Mouse (Mus musculus) limb, embryonic 12.5 days (tissue): Measurements from ENCODE around the gene Stc2. TPM values are rescaled to one million over a fixed set of nuclear protein-coding genes. Genes with fewer than 3 reads are reported as not detected.

Source experiments
- ATAC-seq: fragments of 200-750 bp; cut with Nextera tagmentation; 2 replicates; pipeline ENCODE4 v1.8.0; 2017; ENCODE audit warnings: low read depth, moderate TSS enrichment; ENCODE audit not compliant: insufficient number of reproducible peaks, insufficient read depth, low FRiP score, low TSS enrichment
- H3K27ac ChIP-seq: fragments of 300-500 bp; sonication (generic); 2 replicates; pipeline ENCODE4 v1.5.1; 2016; ENCODE audit warnings: mild to moderate bottlenecking, moderate library complexity
- H3K27me3 ChIP-seq: fragments of 300-500 bp; sonication (generic); 2 replicates; pipeline ENCODE4 v1.6.1; 2016; ENCODE audit warnings: mild to moderate bottlenecking, moderate library complexity
- H3K36me3 ChIP-seq: fragments of 300-500 bp; sonication (generic); 2 replicates; pipeline ENCODE4 v1.6.1; 2016; ENCODE audit warnings: mild to moderate bottlenecking, moderate library complexity
- H3K4me1 ChIP-seq: fragments of 300-500 bp; sonication (generic); replicated peaks from 2 replicates; pipeline ENCODE4 v1.6.1; 2016
- H3K4me2 ChIP-seq: fragments of 300-500 bp; sonication (generic); 2 replicates; pipeline ENCODE4 v1.6.1; 2016; ENCODE audit warnings: mild to moderate bottlenecking, moderate library complexity
- H3K4me3 ChIP-seq: fragments of 300-500 bp; sonication (generic); replicated peaks from 2 replicates; pipeline ENCODE4 v1.5.1; 2016; ENCODE audit warnings: mild to moderate bottlenecking
- H3K9ac ChIP-seq: fragments of 300-500 bp; sonication (generic); replicated peaks from 2 replicates; pipeline ENCODE4 v1.6.1; 2016; ENCODE audit warnings: mild to moderate bottlenecking, moderate library complexity
- H3K9me3 ChIP-seq: fragments of 300-500 bp; sonication (generic); 2 replicates; pipeline ENCODE4 v1.6.1; 2016; ENCODE audit warnings: mild to moderate bottlenecking, moderate library complexity
- WGBS: fragments of 180-500 bp; shearing (Covaris S2); methylation state at CpG from one replicate; pipeline ENCODE4 v1.1.7; 2016; 5-methylcytosine and 5-hydroxymethylcytosine counted together
- polyA plus RNA-seq: library from polyadenylated mRNA; unstranded; fragments of >200 nt; fragmentation: Nextera tagmentation; extraction: Ambion mirVana; gene quantifications from 2 replicates; pipeline ENCODE4 v1.2.1, GENCODE M21; 2016

Gene Stc2
- 1.3 and 1.8 TPM in 2 replicates for polyA plus RNA-seq

DNA sequence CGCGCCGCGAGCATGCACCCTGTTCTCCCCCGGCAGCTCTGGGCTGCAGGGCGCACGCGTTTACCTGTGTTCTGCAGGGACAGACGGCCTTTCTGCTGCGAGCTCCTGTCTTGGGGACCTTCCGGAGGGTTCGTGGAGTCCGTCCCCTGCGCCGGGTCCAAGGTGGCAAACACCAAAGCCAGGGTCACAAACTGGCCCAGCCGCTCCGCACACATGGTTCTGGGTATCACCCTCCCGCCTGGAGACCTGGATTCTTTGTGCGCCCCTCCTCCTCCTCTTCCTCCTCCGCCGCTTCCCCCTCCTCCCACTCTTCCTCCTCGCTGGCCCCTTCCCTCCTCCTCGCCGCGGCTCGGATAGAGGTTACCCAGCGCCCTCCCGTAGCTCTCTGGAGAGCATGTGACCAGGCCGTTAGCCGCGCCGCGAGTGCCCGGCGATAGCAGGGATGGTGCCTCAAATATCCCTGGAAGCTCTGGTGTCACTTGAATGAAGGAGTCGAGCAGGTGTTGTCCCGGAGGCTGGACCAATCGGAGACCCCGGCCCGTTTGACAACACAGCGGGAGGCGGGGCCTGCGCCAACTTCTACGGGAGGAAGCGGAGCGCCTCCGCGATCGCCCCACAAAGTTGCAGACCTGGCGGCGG lies at the start of gene Stc2:
TSS of gene Stc2 (minus strand) at position 427 of the 639 bp plus-strand sequence.
- Histone ChIP-seq H3K9me3 (no peaks in the 10 kb centered on the region), H3K4me3 (peak within 1 kb of the TSS; percentile 55), H3K27me3 (peaks cover 80% of the 10 kb centered on the region), H3K27ac (no peak within 1 kb of the TSS), H3K36me3 (no peaks in the 10 kb centered on the region), H3K4me2 (peak within 1 kb of the TSS; percentile 98), H3K4me1 (peaks cover 27% of the 10 kb centered on the region), H3K9ac (peak within 1 kb of the TSS; percentile 53)
- peak; percentile 75 for ATAC-seq
- under 1% methylated on average over 51 of the region's 51 CpGs for WGBS

GRCm38 (mm10) chr11:31417071-31417470 lies 47.2 kb upstream of the Stc2 start:
- no peaks in the 10 kb centered on the region for H3K9me3 ChIP-seq
- H3K27me3 ChIP-seq = no peaks in the 10 kb centered on the region
- H3K9ac ChIP-seq = no peak overlapping the region
- H3K4me2 ChIP-seq = no peak overlapping the region
- no peak overlapping the region for H3K4me3 ChIP-seq
- no peak for ATAC-seq
- no peaks in the 10 kb centered on the region for H3K36me3 ChIP-seq
- WGBS = 84% methylated on average over 5 of the region's 5 CpGs
- no peaks in the 10 kb centered on the region for H3K4me1 ChIP-seq
- H3K27ac ChIP-seq = no peak overlapping the region

- Histone ChIP-seq H3K4me3 (no peak overlapping the region), H3K27me3 (no peaks in the 10 kb centered on the region), H3K9ac (no peak overlapping the region), H3K4me1 (no peaks in the 10 kb centered on the region), H3K27ac (no peak overlapping the region), H3K36me3 (no peaks in the 10 kb centered on the region), H3K9me3 (no peaks in the 10 kb centered on the region), H3K4me2 (no peak overlapping the region)
- ATAC-seq = no peak
- 67% methylated on average over 3 of the region's 3 CpGs for WGBS
Measured at GRCm38 (mm10) chr11:31412376-31412775, 42.5 kb upstream of the Stc2 start.

GRCm38 (mm10) chr11:31406736-31407135 lies 36.9 kb upstream of the Stc2 start:
- H3K4me2 ChIP-seq = no peak overlapping the region
- no peak overlapping the region for H3K9ac ChIP-seq
- no peak overlapping the region for H3K4me3 ChIP-seq
- H3K36me3 ChIP-seq = no peaks in the 10 kb centered on the region
- 0 out of 2 replicates have a peak, but pooled peaks have one; percentile 59 for ATAC-seq
- H3K27ac ChIP-seq = no peak overlapping the region
- H3K27me3 ChIP-seq = no peaks in the 10 kb centered on the region
- no peaks in the 10 kb centered on the region for H3K9me3 ChIP-seq
- 0 out of 2 replicates have a peak, but pooled peaks cover 2% of the 10 kb centered on the region for H3K4me1 ChIP-seq
- WGBS = 74% methylated on average over 1 of the region's 1 CpGs

- Histone ChIP-seq H3K27me3 (no peaks in the 10 kb centered on the region), H3K9ac (no peak overlapping the region), H3K27ac (no peak overlapping the region), H3K9me3 (no peaks in the 10 kb centered on the region), H3K4me2 (no peak overlapping the region), H3K4me3 (no peak overlapping the region), H3K36me3 (no peaks in the 10 kb centered on the region), H3K4me1 (0 out of 2 replicates have a peak, but pooled peaks cover 2% of the 10 kb centered on the region)
- WGBS = 100% methylated on average over 1 of the region's 1 CpGs
- no peak for ATAC-seq
Measured at GRCm38 (mm10) chr11:31403080-31403479, 33.2 kb upstream of the Stc2 start.

DNA sequence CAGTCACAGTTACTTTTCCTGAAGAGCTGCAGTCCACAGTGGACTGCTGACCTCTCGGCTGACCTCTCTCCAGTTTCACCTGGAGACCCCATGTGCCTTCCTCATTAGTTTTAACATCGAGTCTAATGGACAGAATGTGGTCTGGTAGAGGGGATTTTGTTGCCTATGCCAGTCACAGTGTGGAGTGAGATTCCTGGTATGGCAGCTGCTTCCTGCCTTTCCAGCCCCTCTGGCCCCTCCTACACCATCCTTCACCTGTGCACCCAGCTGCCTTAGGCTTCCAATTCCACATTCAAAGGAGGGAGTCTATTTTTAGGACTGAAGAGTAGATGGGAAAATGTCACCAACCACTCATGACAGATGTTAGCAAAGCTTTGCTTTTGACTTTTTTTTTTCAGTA lies 28.7 kb upstream of the Stc2 start:
- Histone ChIP-seq H3K27ac (no peak overlapping the region), H3K36me3 (no peaks in the 10 kb centered on the region), H3K4me2 (no peak overlapping the region), H3K9me3 (no peaks in the 10 kb centered on the region), H3K4me1 (no peaks in the 10 kb centered on the region; the same call in 1 of the 2 replicates), H3K27me3 (no peaks in the 10 kb centered on the region), H3K9ac (no peak overlapping the region), H3K4me3 (no peak overlapping the region)
- WGBS = 72% methylated on average over 2 of the region's 2 CpGs
- ATAC-seq = no peak

GRCm38 (mm10) chr11:31396638-31397417 lies 27.0 kb upstream of the Stc2 start:
- 60% methylated on average over 6 of the region's 6 CpGs for WGBS
- Histone ChIP-seq H3K9me3 (no peaks in the 10 kb centered on the region), H3K4me3 (no peak overlapping the region), H3K4me1 (no peaks in the 10 kb centered on the region; the same call in 1 of the 2 replicates), H3K27me3 (no peaks in the 10 kb centered on the region), H3K9ac (no peak overlapping the region), H3K4me2 (no peak overlapping the region), H3K36me3 (no peaks in the 10 kb centered on the region), H3K27ac (no peak overlapping the region)
- ATAC-seq = no peak

- Histone ChIP-seq H3K9ac (no peak overlapping the region), H3K4me3 (no peak overlapping the region), H3K27ac (no peak overlapping the region), H3K36me3 (no peaks in the 10 kb centered on the region), H3K9me3 (no peaks in the 10 kb centered on the region), H3K27me3 (no peaks in the 10 kb centered on the region), H3K4me2 (no peak overlapping the region), H3K4me1 (no peaks in the 10 kb centered on the region; the same call in 1 of the 2 replicates)
- ATAC-seq = no peak
- 70% methylated on average over 6 of the region's 6 CpGs for WGBS
Measured at GRCm38 (mm10) chr11:31394026-31394425, 24.2 kb upstream of the Stc2 start.

GRCm38 (mm10) chr11:31392340-31392739 lies 22.5 kb upstream of the Stc2 start:
- no peaks in the 10 kb centered on the region for H3K27me3 ChIP-seq
- WGBS = 84% methylated on average over 5 of the region's 5 CpGs
- no peak overlapping the region for H3K4me2 ChIP-seq
- H3K36me3 ChIP-seq = no peaks in the 10 kb centered on the region
- no peak overlapping the region for H3K27ac ChIP-seq
- H3K4me3 ChIP-seq = no peak overlapping the region
- ATAC-seq = no peak
- no peak overlapping the region for H3K9ac ChIP-seq
- H3K4me1 ChIP-seq = no peaks in the 10 kb centered on the region; the same call in 1 of the 2 replicates
- H3K9me3 ChIP-seq = no peaks in the 10 kb centered on the region

- H3K4me3 ChIP-seq = no peak overlapping the region
- ATAC-seq = no peak
- no peaks in the 10 kb centered on the region for H3K27me3 ChIP-seq
- 81% methylated on average over 4 of the region's 4 CpGs for WGBS
- no peaks in the 10 kb centered on the region for H3K9me3 ChIP-seq
- no peak overlapping the region for H3K4me2 ChIP-seq
- H3K4me1 ChIP-seq = peaks cover 6% of the 10 kb centered on the region
- H3K36me3 ChIP-seq = no peaks in the 10 kb centered on the region
- H3K27ac ChIP-seq = no peak overlapping the region
- no peak overlapping the region for H3K9ac ChIP-seq
Measured at GRCm38 (mm10) chr11:31388890-31389289, 19.0 kb upstream of the Stc2 start.

GRCm38 (mm10) chr11:31387526-31387925 lies 17.7 kb upstream of the Stc2 start:
- no peak for ATAC-seq
- Histone ChIP-seq H3K9ac (no peak overlapping the region), H3K4me3 (no peak overlapping the region), H3K4me2 (no peak overlapping the region), H3K9me3 (no peaks in the 10 kb centered on the region), H3K27me3 (no peaks in the 10 kb centered on the region), H3K4me1 (peaks cover 6% of the 10 kb centered on the region), H3K27ac (no peak overlapping the region), H3K36me3 (no peaks in the 10 kb centered on the region)
- WGBS = 88% methylated on average over 5 of the region's 5 CpGs
